Mouse (Mus musculus): ENCODE results near the gene Ccl7. TPM values are rescaled to one million over a fixed set of nuclear protein-coding genes. Genes with fewer than 3 reads are reported as not detected.

Ccl7 gene
- total RNA-seq, 2 experiments from 2014 or later: not detected

GRCm38 (mm10) chr11:82084360-82084759 lies 38.8 kb downstream of the Ccl7 start:
- no peak for ATAC-seq (replicated peaks; ENCODE audit: low FRiP score, poor library complexity, severe bottlenecking)

Other genes starting within 250 kb of the Ccl7 start
- not detected in 2 replicates for gene 5530401A14Rik, start 185.0 kb upstream of the Ccl7 start, total RNA-seq (2015; ENCODE audit: low replicate concordance)
- gene 5530401A14Rik, start 185.0 kb upstream of the Ccl7 start, total RNA-seq (2017; ENCODE audit: low replicate concordance): not detected in 2 replicates
- not detected in 2 replicates for gene Asic2, start 77.3 kb upstream of the Ccl7 start, total RNA-seq (2015; ENCODE audit: low replicate concordance)
- not detected in 2 replicates for gene Asic2, start 77.3 kb upstream of the Ccl7 start, total RNA-seq (2017; ENCODE audit: low replicate concordance)
- 11.5 TPM in 1 of 2 replicates, not detected in the other for gene Ccl2, start 10.1 kb upstream of the Ccl7 start, total RNA-seq (2015; ENCODE audit: low replicate concordance)
- not detected in 2 replicates for gene Ccl2, start 10.1 kb upstream of the Ccl7 start, total RNA-seq (2017; ENCODE audit: low replicate concordance)
- not detected in 2 replicates for gene Gm17268, start 7.2 kb upstream of the Ccl7 start, total RNA-seq (2015; ENCODE audit: low replicate concordance)
- not detected in 2 replicates for gene Gm17268, start 7.2 kb upstream of the Ccl7 start, total RNA-seq (2017; ENCODE audit: low replicate concordance)
- gene Ccl11, start 12.1 kb downstream of the Ccl7 start, total RNA-seq (2015; ENCODE audit: low replicate concordance): not detected in 2 replicates
- not detected in 2 replicates for gene Ccl11, start 12.1 kb downstream of the Ccl7 start, total RNA-seq (2017; ENCODE audit: low replicate concordance)
- not detected in 2 replicates for gene Ccl12, start 56.1 kb downstream of the Ccl7 start, total RNA-seq (2015; ENCODE audit: low replicate concordance)
- gene Ccl12, start 56.1 kb downstream of the Ccl7 start, total RNA-seq (2017; ENCODE audit: low replicate concordance): not detected in 2 replicates
- gene Ccl8, start 69.5 kb downstream of the Ccl7 start, total RNA-seq (2015; ENCODE audit: low replicate concordance): not detected in 2 replicates
- not detected in 2 replicates for gene Ccl8, start 69.5 kb downstream of the Ccl7 start, total RNA-seq (2017; ENCODE audit: low replicate concordance)